Mouse (Mus musculus): ENCODE data around the gene Ccpg1os. TPM values are rescaled to one million over a fixed set of nuclear protein-coding genes. Genes with fewer than 3 reads are reported as not detected.

Gene Ccpg1os
- polyA plus RNA-seq, 1 experiment from 2014 or later: 12.7 TPM

GRCm38 (mm10) chr9:72974734-72975133 is 10.4 kb downstream of the Ccpg1os start:
- no peak for ATAC-seq (replicated peaks; ENCODE audit: insufficient number of reproducible peaks, low FRiP score, low TSS enrichment, low read depth)
- H3K27me3 ChIP-seq (ENCODE audit: control insufficient read depth, insufficient read depth, low read length): no peaks in the 10 kb centered on the region
- no peak overlapping the region for H3K4me3 ChIP-seq (ENCODE audit: low read depth, low read length)
- no peak overlapping the region for H3K9ac ChIP-seq (replicated peaks; ENCODE audit: low read length)
- H3K4me2 ChIP-seq (ENCODE audit: low read depth, low read length): no peak overlapping the region
- no peak overlapping the region for H3K27ac ChIP-seq (replicated peaks; ENCODE audit: low read depth, low read length)
- 87% methylated on average over 5 of the region's 5 CpGs for WGBS
- no peaks in the 10 kb centered on the region for H3K4me1 ChIP-seq (ENCODE audit: control insufficient read depth, insufficient read depth, low read length)
- H3K9me3 ChIP-seq (replicated peaks; ENCODE audit: control insufficient read depth, low read length): no peaks in the 10 kb centered on the region
- DNase-seq (ENCODE audit: low spot score): no peak
- H3K36me3 ChIP-seq (replicated peaks; ENCODE audit: control insufficient read depth, insufficient read depth, low read depth, low read length): no peaks in the 10 kb centered on the region

- Histone ChIP-seq H3K9me3 (replicated peaks; ENCODE audit: control insufficient read depth, low read length) (no peaks in the 10 kb centered on the region), H3K27ac (replicated peaks; ENCODE audit: low read depth, low read length) (no peak overlapping the region), H3K36me3 (replicated peaks; ENCODE audit: control insufficient read depth, insufficient read depth, low read depth, low read length) (no peaks in the 10 kb centered on the region), H3K4me3 (ENCODE audit: low read depth, low read length) (no peak overlapping the region), H3K4me1 (ENCODE audit: control insufficient read depth, insufficient read depth, low read length) (no peaks in the 10 kb centered on the region), H3K9ac (replicated peaks; ENCODE audit: low read length) (no peak overlapping the region), H3K4me2 (ENCODE audit: low read depth, low read length) (no peak overlapping the region), H3K27me3 (ENCODE audit: control insufficient read depth, insufficient read depth, low read length) (no peaks in the 10 kb centered on the region)
- DNase-seq (ENCODE audit: low spot score) (no peak), ATAC-seq (replicated peaks; ENCODE audit: insufficient number of reproducible peaks, low FRiP score, low TSS enrichment, low read depth) (no peak)
Measured at GRCm38 (mm10) chr9:72972984-72973383, 12.2 kb downstream of the Ccpg1os start.

- Histone ChIP-seq H3K4me1 (ENCODE audit: control insufficient read depth, insufficient read depth, low read length) (no peaks in the 10 kb centered on the region), H3K9me3 (replicated peaks; ENCODE audit: control insufficient read depth, low read length) (no peaks in the 10 kb centered on the region), H3K27me3 (ENCODE audit: control insufficient read depth, insufficient read depth, low read length) (no peaks in the 10 kb centered on the region), H3K27ac (replicated peaks; ENCODE audit: low read depth, low read length) (no peak overlapping the region), H3K36me3 (replicated peaks; ENCODE audit: control insufficient read depth, insufficient read depth, low read depth, low read length) (no peaks in the 10 kb centered on the region), H3K4me3 (ENCODE audit: low read depth, low read length) (no peak overlapping the region), H3K9ac (replicated peaks; ENCODE audit: low read length) (no peak overlapping the region), H3K4me2 (ENCODE audit: low read depth, low read length) (no peak overlapping the region)
- ATAC-seq (replicated peaks; ENCODE audit: insufficient number of reproducible peaks, low FRiP score, low TSS enrichment, low read depth) (no peak), DNase-seq (ENCODE audit: low spot score) (no peak)
- WGBS: 89% methylated on average over 5 of the region's 5 CpGs
Measured at GRCm38 (mm10) chr9:72972435-72972834, 12.7 kb downstream of the Ccpg1os start.

- no peak overlapping the region for H3K9ac ChIP-seq (replicated peaks; ENCODE audit: low read length)
- DNase-seq (ENCODE audit: low spot score): no peak
- no peaks in the 10 kb centered on the region for H3K9me3 ChIP-seq (replicated peaks; ENCODE audit: control insufficient read depth, low read length)
- no peak overlapping the region for H3K27ac ChIP-seq (replicated peaks; ENCODE audit: low read depth, low read length)
- H3K27me3 ChIP-seq (ENCODE audit: control insufficient read depth, insufficient read depth, low read length): no peaks in the 10 kb centered on the region
- no peaks in the 10 kb centered on the region for H3K4me1 ChIP-seq (ENCODE audit: control insufficient read depth, insufficient read depth, low read length)
- H3K4me3 ChIP-seq (ENCODE audit: low read depth, low read length): no peak overlapping the region
- H3K36me3 ChIP-seq (replicated peaks; ENCODE audit: control insufficient read depth, insufficient read depth, low read depth, low read length): no peaks in the 10 kb centered on the region
- WGBS: 71% methylated on average over 7 of the region's 7 CpGs
- no peak for ATAC-seq (replicated peaks; ENCODE audit: insufficient number of reproducible peaks, low FRiP score, low TSS enrichment, low read depth)
- no peak overlapping the region for H3K4me2 ChIP-seq (ENCODE audit: low read depth, low read length)
Measured at GRCm38 (mm10) chr9:72969874-72970273, 15.3 kb downstream of the Ccpg1os start.

- WGBS: 40% methylated on average over 11 of the region's 11 CpGs
- Histone ChIP-seq H3K36me3 (replicated peaks; ENCODE audit: control insufficient read depth, insufficient read depth, low read depth, low read length) (no peaks in the 10 kb centered on the region), H3K27ac (replicated peaks; ENCODE audit: low read depth, low read length) (no peak overlapping the region), H3K4me3 (ENCODE audit: low read depth, low read length) (no peak overlapping the region), H3K9me3 (replicated peaks; ENCODE audit: control insufficient read depth, low read length) (no peaks in the 10 kb centered on the region), H3K27me3 (ENCODE audit: control insufficient read depth, insufficient read depth, low read length) (no peaks in the 10 kb centered on the region), H3K9ac (replicated peaks; ENCODE audit: low read length) (no peak overlapping the region), H3K4me2 (ENCODE audit: low read depth, low read length) (no peak overlapping the region), H3K4me1 (ENCODE audit: control insufficient read depth, insufficient read depth, low read length) (no peaks in the 10 kb centered on the region)
- DNase-seq (ENCODE audit: low spot score) (peak; percentile 59), ATAC-seq (replicated peaks; ENCODE audit: insufficient number of reproducible peaks, low FRiP score, low TSS enrichment, low read depth) (no peak)
Measured at GRCm38 (mm10) chr9:72968349-72969061, 16.7 kb downstream of the Ccpg1os start.

GRCm38 (mm10) chr9:72961959-72962358 is 23.2 kb downstream of the Ccpg1os start:
- no peaks in the 10 kb centered on the region for H3K9me3 ChIP-seq (replicated peaks; ENCODE audit: control insufficient read depth, low read length)
- no peaks in the 10 kb centered on the region for H3K36me3 ChIP-seq (replicated peaks; ENCODE audit: control insufficient read depth, insufficient read depth, low read depth, low read length)
- 79% methylated on average over 15 of the region's 15 CpGs for WGBS
- no peaks in the 10 kb centered on the region for H3K27me3 ChIP-seq (ENCODE audit: control insufficient read depth, insufficient read depth, low read length)
- ATAC-seq (replicated peaks; ENCODE audit: insufficient number of reproducible peaks, low FRiP score, low TSS enrichment, low read depth) (no peak), DNase-seq (ENCODE audit: low spot score) (no peak)
- H3K4me2 ChIP-seq (ENCODE audit: low read depth, low read length): no peak overlapping the region
- H3K27ac ChIP-seq (replicated peaks; ENCODE audit: low read depth, low read length): no peak overlapping the region
- H3K4me1 ChIP-seq (ENCODE audit: control insufficient read depth, insufficient read depth, low read length): no peaks in the 10 kb centered on the region
- no peak overlapping the region for H3K4me3 ChIP-seq (ENCODE audit: low read depth, low read length)
- H3K9ac ChIP-seq (replicated peaks; ENCODE audit: low read length): no peak overlapping the region

GRCm38 (mm10) chr9:72961346-72961745 is 23.8 kb downstream of the Ccpg1os start:
- H3K4me1 ChIP-seq (ENCODE audit: control insufficient read depth, insufficient read depth, low read length): no peaks in the 10 kb centered on the region
- ATAC-seq (replicated peaks; ENCODE audit: insufficient number of reproducible peaks, low FRiP score, low TSS enrichment, low read depth) (no peak), DNase-seq (ENCODE audit: low spot score) (no peak)
- H3K9me3 ChIP-seq (replicated peaks; ENCODE audit: control insufficient read depth, low read length): no peaks in the 10 kb centered on the region
- H3K27ac ChIP-seq (replicated peaks; ENCODE audit: low read depth, low read length): no peak overlapping the region
- no peak overlapping the region for H3K9ac ChIP-seq (replicated peaks; ENCODE audit: low read length)
- no peaks in the 10 kb centered on the region for H3K27me3 ChIP-seq (ENCODE audit: control insufficient read depth, insufficient read depth, low read length)
- no peak overlapping the region for H3K4me3 ChIP-seq (ENCODE audit: low read depth, low read length)
- no peak overlapping the region for H3K4me2 ChIP-seq (ENCODE audit: low read depth, low read length)
- 80% methylated on average over 8 of the region's 8 CpGs for WGBS
- H3K36me3 ChIP-seq (replicated peaks; ENCODE audit: control insufficient read depth, insufficient read depth, low read depth, low read length): no peaks in the 10 kb centered on the region

- no peaks in the 10 kb centered on the region for H3K36me3 ChIP-seq (replicated peaks; ENCODE audit: control insufficient read depth, insufficient read depth, low read depth, low read length)
- no peaks in the 10 kb centered on the region for H3K27me3 ChIP-seq (ENCODE audit: control insufficient read depth, insufficient read depth, low read length)
- peak within 1 kb of the TSS; percentile 74 for H3K4me2 ChIP-seq (ENCODE audit: low read depth, low read length)
- H3K9ac ChIP-seq (replicated peaks; ENCODE audit: low read length): peak within 1 kb of the TSS; percentile 69
- 2% methylated on average over 43 of the region's 43 CpGs for WGBS
- no peaks in the 10 kb centered on the region for H3K9me3 ChIP-seq (replicated peaks; ENCODE audit: control insufficient read depth, low read length)
- H3K4me3 ChIP-seq (ENCODE audit: low read depth, low read length): peak within 1 kb of the TSS; percentile 67
- DNase-seq (ENCODE audit: low spot score) (peak; percentile 94), ATAC-seq (replicated peaks; ENCODE audit: insufficient number of reproducible peaks, low FRiP score, low TSS enrichment, low read depth) (peak; percentile 92)
- no peak within 1 kb of the TSS for H3K27ac ChIP-seq (replicated peaks; ENCODE audit: low read depth, low read length)
- no peaks in the 10 kb centered on the region for H3K4me1 ChIP-seq (ENCODE audit: control insufficient read depth, insufficient read depth, low read length)
Measured at GRCm38 (mm10) chr9:72958521-72959450, 26.4 kb downstream of the Ccpg1os start, which contains the start of the genes Dyx1c1 and Gm44503. Gene Dyx1c1 (plus strand): TSS chr9:72958785. Gene Gm44503 (plus strand): TSS chr9:72958852.
